Comparison of ENCODE assay signal across 17 mouse cellular contexts in the genomic region with DNA sequence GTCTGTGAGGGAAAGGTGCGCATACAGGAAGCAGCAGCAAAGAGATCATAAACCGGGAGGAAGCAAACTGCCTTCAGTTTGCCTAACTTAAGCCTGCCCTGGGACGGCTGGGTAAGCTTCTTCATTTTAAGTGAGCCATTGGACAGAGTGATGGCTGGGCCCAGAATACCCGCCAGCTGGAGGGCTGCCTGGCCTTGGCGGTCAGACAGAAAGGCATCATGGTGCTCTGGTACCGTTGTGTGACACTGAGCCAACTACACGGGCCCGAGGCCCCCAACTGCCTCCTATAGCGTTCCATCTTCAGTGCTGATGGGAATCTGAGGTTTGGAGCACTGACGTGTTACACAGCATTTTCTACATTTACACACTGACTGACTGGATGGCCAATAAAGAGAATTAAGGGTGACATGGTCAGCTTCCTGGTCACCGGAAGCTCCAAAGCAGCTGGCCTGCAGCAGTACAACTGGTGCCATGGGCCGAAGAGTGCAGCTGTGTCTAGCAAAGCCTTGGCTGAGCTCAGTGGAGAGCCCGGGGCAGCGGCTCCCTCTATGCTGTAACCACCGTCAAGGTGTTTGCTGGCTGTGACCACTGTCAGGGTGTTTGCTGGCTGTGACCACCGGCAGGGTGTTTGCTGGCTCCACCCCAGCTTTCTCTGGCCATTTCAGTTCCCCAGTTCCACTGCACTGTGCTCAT. TPM values are rescaled to one million over a fixed set of nuclear protein-coding genes. Genes with fewer than 3 reads are reported as not detected.
DNase-seq lines count a peak whose midpoint lies in the region; ATAC-seq and TF ChIP-seq lines count a peak whose summit lies in the region.
"Had no signal": no experiment of that assay in that cellular context is flagged by ENCODE, and none has a peak within 500 bp of the region (broad histone marks: within the 10 kb centered on the region; RNA-seq: fewer than 3 reads in every experiment).

No protein-coding gene starts in this region.

- H3K4me2 ChIP-seq in lung, postnatal 0 days (replicated peaks; ENCODE audit: low read depth, low read length), result no peak overlapping the region
- H3K4me2 ChIP-seq: liver, embryonic 11.5 days; midbrain, embryonic 11.5 days had no signal

- H3K9ac ChIP-seq in lung, postnatal 0 days (replicated peaks; ENCODE audit: low read depth), result no peak overlapping the region

- no peak overlapping the region for H3K27ac ChIP-seq in left cerebral cortex, adult 2 months
- no peak overlapping the region for H3K27ac ChIP-seq in lung, postnatal 0 days (ENCODE audit: low read length)
- H3K27ac ChIP-seq: embryonic facial prominence, embryonic 10.5 days; stomach, postnatal 0 days had no signal

- H3K9me3 ChIP-seq in lung, postnatal 0 days (ENCODE audit: low read length), result no peaks in the 10 kb centered on the region
- H3K9me3 ChIP-seq: embryonic facial prominence, embryonic 10.5 days had no signal

- DNase-seq in adrenal gland, postnatal 36 days, result peak; percentile 44 to 60
- DNase-seq in adrenal gland, adult 18-20 months (ENCODE audit: low spot score in 2 of 2), result no peak
- DNase-seq in left cerebral cortex, postnatal 4 days, result peak; percentile 80
- no peak for DNase-seq in left cerebral cortex, adult 2 months (ENCODE audit: extremely low spot score in 1 of 2, low spot score in 2 of 2)
- DNase-seq in cerebellum, postnatal 36 days, result peak; percentile 76 to 80
- DNase-seq in lung, postnatal 0 days (ENCODE audit: low spot score), result no peak
- no peak for DNase-seq in thymus, adult 18-20 months
- DNase-seq in MN1 (ENCODE audit: low spot score), result no peak
- DNase-seq: heart, postnatal 10 days; kidney, postnatal 4 days; lung, postnatal 10 days; spleen, adult 18-20 months had no signal

- no peak for TF ChIP-seq EP300 in lung, postnatal 0 days (IDR thresholded peaks at IDR 0.05)

- WGBS in lung, postnatal 0 days, result 82% methylated on average over 16 of the region's 16 CpGs

- H3K36me3 ChIP-seq in lung, postnatal 0 days (ENCODE audit: insufficient read depth, low read length), result peaks cover 19% of the 10 kb centered on the region; the same call in 1 of the 2 replicates

- no peaks in the 10 kb centered on the region for H3K27me3 ChIP-seq in lung, postnatal 0 days (replicated peaks; ENCODE audit: insufficient read depth, low read length)

- TF ChIP-seq CTCF in left cerebral cortex, adult 2 months (IDR thresholded peaks at IDR 0.05), result no peak
- no peak for TF ChIP-seq CTCF in lung, postnatal 0 days (IDR thresholded peaks at IDR 0.05)

- intact Hi-C loops in left cerebral cortex, postnatal 4 days (cut with DNase I), result no loop called here
- intact Hi-C loops in left cerebral cortex, adult 2 months (cut with DNase I), result loop anchor here (10.0 kb wide), 1 partner anchor 454 kb away; no protein-coding TSS in a partner anchor

- no peak for ATAC-seq in lung, postnatal 0 days
- ATAC-seq: intestine, postnatal 0 days had no signal

- peaks cover 3% of the 10 kb centered on the region; the same call in 1 of the 2 replicates for H3K4me1 ChIP-seq in lung, postnatal 0 days (ENCODE audit: insufficient read depth, low read depth, low read length)

- no peak overlapping the region for H3K4me3 ChIP-seq in left cerebral cortex, adult 2 months
- H3K4me3 ChIP-seq in lung, postnatal 0 days (ENCODE audit: low read depth, low read length), result no peak overlapping the region
- H3K4me3 ChIP-seq: embryonic facial prominence, embryonic 10.5 days had no signal

RNA-seq across cellular contexts. Expression of gene Blm, which starts 54.3 kb away (rescaled TPM):
- total RNA-seq in adrenal gland, postnatal 36 days (2021), result 1 to 10 TPM; 3.4 to 3.9 TPM
- total RNA-seq in adrenal gland, adult 18-20 months (2021), result 1 to 10 TPM in 1 of 2 experiments, under 1 TPM in 1; 0.86 to 2.2 TPM
- 10 to 100 TPM; 10.6 to 11.9 TPM for total RNA-seq in left cerebral cortex, postnatal 4 days (2021)
- total RNA-seq in left cerebral cortex, adult 2 months (2021), result 1 to 10 TPM; 2.9 to 6.9 TPM
- polyA plus RNA-seq in lung, postnatal 0 days (2015; fragmentation: Nextera tagmentation; extraction: Ambion mirVana), result 2.4 and 2.5 TPM in 2 replicates

Comparison
In these comparisons a context has a peak if more than half of its experiments do, and no peak if none do; other contexts are left out.
1. DNase-seq: peak in adrenal gland, postnatal 36 days (2 of 2), left cerebral cortex, postnatal 4 days (single experiment) and cerebellum, postnatal 36 days (2 of 2); none in adrenal gland, adult 18-20 months (0 of 2), left cerebral cortex, adult 2 months (0 of 2), lung, postnatal 0 days (single experiment), thymus, adult 18-20 months (0 of 2) and MN1 (single experiment).